Mouse (Mus musculus): ENCODE measurements around the gene Ifit2. TPM values are rescaled to one million over a fixed set of nuclear protein-coding genes. Genes with fewer than 3 reads are reported as not detected.

Gene Ifit2
- 1 to 10 TPM; 4.6 to 9.0 (median 6.7) TPM for total RNA-seq (2022)

- peak; percentile 61 to 69 for DNase-seq (ENCODE audit: low spot score in 2 of 2)
These were observed at the start of gene Ifit2 for GRCm38 (mm10) chr19:34550534-34551223. TSS of gene Ifit2 (plus strand) at chr19:34550694.

GRCm38 (mm10) chr19:34500763-34501162 is 49.7 kb upstream of the Ifit2 start:
- peak; percentile 47 to 54 for DNase-seq (ENCODE audit: low spot score in 2 of 2)

DNA sequence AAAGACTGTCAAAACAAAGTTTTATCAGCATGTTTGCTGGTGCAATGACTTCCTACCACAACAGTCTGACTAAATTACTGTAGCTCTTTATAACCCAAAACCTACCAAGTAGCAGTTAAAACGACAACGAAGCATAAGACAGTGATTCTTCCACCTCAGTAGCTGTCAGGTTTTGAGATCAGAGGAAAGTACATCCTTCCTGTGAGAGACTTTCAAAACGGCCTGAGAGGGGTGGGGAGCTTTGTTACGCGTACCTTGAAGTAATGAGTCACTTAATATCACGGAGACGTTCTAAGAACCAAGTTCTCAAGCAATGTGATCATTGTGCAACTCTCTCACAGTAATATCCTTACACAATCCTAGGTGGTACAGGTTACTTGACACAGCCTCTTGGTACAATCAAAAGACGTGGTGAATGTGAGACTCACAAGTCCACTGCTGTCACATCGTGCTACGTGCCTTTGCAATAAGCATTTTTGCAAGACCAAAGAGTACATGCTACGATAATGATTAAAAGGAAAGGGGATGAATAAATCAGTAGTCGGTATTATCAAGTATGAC is 45.3 kb upstream of the Ifit2 start:
- no peak for DNase-seq (ENCODE audit: low spot score in 2 of 2)

- no peak for DNase-seq (ENCODE audit: low spot score in 2 of 2)
These were observed 39.8 kb upstream of the Ifit2 start for GRCm38 (mm10) chr19:34510717-34511116.

- no peak for DNase-seq (ENCODE audit: low spot score in 2 of 2)
These were observed 39.0 kb upstream of the Ifit2 start for GRCm38 (mm10) chr19:34511528-34511927.

DNA sequence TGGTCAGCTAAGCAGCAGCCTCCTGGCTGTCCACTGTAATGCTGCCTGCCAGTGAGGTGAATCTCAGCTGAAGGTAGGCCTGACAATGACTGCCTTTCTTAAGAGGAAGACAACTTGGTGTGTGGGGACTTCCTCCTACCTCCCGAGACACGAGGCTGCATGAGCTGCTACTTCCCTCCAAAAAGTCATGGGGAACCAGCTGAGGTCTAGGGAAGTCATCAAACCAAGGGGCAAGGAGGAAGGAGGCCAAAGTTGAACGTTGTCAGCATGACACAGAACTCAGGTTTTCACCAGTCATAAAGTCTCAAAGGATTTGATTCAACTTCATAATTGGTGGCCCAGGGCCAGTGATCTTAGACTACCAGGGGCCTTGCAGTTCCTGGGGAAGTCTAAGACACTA is 34.8 kb upstream of the Ifit2 start:
- DNase-seq (ENCODE audit: low spot score in 2 of 2) = no peak

- DNase-seq (ENCODE audit: low spot score in 2 of 2) = no peak
These were observed 34.1 kb upstream of the Ifit2 start for GRCm38 (mm10) chr19:34516346-34516745.

DNA sequence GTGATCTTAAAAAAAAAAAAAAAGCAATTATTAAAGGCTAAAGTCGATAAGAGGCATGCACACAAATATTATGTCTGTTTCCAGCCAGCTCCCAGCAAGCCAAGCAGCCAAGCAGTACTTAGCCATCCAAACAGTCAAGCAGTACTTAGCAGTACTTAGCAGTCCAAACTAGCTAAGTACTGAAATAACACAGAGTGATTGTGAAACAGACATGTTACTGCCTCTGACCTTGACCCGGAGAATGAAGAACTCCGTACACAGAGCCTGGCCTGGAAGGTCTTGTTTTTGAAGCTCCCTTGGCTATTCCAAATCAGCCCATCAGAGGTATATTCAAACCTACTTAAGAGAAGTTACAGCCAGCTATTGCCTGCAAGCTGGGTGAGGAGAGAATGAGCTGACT is 33.3 kb upstream of the Ifit2 start:
- DNase-seq (ENCODE audit: low spot score in 2 of 2) = no peak

DNA sequence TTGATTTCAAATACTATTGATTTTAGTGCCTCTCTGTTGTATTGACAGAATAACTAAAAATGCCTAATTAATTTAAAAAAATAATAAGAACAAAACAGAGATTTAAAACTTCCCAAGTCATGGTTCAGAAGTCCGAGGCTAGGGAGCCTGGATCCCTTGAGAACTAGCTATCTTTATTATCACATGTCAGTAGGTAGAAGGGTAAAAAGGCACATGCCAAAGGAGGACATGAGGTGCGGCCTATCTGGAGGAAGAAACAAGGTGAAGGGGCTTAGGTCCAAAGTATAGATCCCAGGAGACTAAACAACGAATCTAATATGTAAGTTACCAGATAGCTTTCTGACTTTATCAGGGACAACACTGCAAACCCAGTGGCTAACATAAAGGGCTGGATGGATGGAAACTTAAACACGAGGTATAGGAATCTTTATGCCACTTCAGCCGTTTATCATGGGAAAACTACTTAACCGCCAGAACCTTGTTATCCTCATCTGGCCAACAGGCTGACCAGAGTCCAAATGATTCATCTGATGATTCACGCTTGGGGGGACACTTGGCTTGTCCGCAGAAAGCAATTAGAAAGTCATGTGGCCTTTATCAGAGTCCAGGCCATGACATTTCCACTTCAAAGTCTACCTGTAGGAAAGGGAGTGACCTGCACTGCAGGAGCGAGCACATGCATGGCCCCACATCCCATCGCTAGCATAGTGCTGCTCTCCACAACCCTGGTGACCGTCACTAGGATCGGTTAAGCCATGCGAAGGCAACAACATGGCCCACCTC is 32.5 kb upstream of the Ifit2 start:
- no peak for DNase-seq (ENCODE audit: low spot score in 2 of 2)

DNA sequence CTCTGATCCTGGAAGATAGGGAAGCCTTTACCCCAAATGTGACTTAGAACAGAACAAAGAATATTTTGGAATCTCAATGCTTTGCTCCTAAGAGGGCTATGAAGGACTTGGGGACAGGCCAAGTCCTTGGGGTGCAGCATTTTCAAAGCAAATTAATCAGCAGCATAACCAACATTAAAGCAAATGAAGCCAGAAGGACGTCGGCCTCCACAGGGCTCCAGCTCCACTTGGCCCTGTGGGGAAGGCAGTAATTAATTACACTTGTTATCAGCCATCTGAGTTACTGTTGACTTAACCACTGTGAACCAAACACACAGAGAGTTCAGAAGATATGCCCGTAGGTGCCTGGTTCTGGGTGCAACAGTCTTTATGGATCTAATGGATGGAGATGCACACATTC is 31.7 kb upstream of the Ifit2 start:
- DNase-seq (ENCODE audit: low spot score in 2 of 2) = no peak

DNA sequence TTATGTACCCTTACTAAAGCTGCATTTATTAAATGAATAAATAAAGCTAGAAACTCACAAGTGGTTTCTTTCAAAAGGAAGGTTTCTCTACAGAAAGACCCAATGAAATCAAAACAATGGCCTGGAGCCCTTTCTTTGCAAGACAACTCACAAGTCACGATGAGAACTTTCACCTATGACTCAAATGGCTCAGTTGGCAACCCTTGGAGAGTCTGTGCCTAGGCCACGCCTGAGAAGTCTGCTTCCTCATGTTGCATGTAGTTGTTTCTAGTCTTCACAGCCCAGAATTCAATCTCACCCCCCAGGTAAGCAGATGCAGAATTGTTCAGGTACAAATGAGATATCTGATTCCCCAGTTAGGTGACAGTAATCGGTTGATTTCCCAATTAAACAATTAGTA is 30.8 kb upstream of the Ifit2 start:
- no peak for DNase-seq (ENCODE audit: low spot score in 2 of 2)

GRCm38 (mm10) chr19:34520051-34520450 is 30.4 kb upstream of the Ifit2 start:
- no peak for DNase-seq (ENCODE audit: low spot score in 2 of 2)

GRCm38 (mm10) chr19:34521361-34521760 is 29.1 kb upstream of the Ifit2 start:
- no peak for DNase-seq (ENCODE audit: low spot score in 2 of 2)

GRCm38 (mm10) chr19:34521978-34522377 is 28.5 kb upstream of the Ifit2 start:
- DNase-seq (ENCODE audit: low spot score in 2 of 2) = no peak

- DNase-seq (ENCODE audit: low spot score in 2 of 2) = no peak
These were observed 27.3 kb upstream of the Ifit2 start for GRCm38 (mm10) chr19:34523106-34523725.

DNA sequence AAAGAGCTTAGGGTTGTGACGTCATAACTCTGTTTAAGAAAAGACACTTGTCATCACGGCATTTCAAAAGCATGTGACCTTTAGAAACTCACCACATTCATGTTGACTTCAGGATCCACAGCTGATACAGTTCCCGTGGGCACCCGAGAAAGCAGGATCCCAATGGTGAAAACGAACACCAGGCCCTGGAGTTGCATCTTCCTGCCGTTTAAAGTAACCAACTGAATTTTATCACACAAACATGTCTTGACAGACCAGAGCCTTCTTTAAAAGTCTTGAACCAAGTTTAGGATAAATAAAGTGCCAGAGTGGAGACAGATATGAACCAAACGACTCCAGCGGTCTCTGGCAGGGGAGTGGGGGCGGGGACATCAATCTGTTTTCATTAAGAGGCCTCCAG is 25.8 kb upstream of the Ifit2 start:
- no peak for DNase-seq (ENCODE audit: low spot score in 2 of 2)

- no peak for DNase-seq (ENCODE audit: low spot score in 2 of 2)
These were observed 24.1 kb upstream of the Ifit2 start for GRCm38 (mm10) chr19:34526321-34526923.

DNA sequence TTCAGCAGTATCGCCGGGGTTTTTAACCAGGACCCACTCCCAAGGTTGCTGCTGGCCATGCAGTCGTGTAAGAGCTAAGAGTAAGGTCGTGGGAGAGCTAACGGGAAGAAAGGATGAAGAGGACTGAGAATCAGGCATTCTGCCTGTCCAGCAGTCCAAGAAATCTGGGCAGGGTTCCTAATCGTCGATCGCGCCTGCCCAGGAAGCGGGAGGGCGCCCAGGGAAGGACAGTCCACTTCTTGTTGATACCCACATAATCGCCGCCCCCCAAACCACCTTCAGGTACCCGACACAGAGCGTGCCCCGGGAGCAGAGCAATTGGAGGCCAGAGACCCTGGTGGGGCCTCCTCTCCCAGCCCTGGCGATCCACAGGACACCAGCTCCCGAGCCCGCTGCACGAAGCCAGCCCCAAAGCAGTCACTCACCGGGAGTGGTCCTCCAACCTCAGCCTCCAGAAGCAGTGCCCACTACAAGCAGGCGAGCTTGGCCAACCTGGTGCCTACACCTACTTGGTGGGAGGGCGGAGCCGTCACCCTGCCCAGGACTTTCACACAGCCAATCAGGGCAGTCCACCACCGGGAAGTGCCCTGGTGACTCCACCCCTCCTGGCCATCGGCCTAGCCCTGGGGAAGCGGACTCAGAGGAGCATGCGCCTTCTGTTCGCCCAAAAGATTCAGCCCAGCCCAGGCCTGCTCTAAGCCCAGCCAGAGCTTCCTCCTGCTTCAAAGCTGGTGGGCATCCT is 23.4 kb upstream of the Ifit2 start, which contains the start of gene Lipa:
Gene Lipa, minus strand, starts transcription at position 534 of the 742 bp plus-strand sequence.
- peak; percentile 91 to 94 for DNase-seq (ENCODE audit: low spot score in 2 of 2)

GRCm38 (mm10) chr19:34532061-34532751 is 18.3 kb upstream of the Ifit2 start:
- DNase-seq (ENCODE audit: low spot score in 2 of 2) = no peak

- DNase-seq (ENCODE audit: low spot score in 2 of 2) = no peak
These were observed 11.1 kb upstream of the Ifit2 start for GRCm38 (mm10) chr19:34539422-34539821.
